Mouse (Mus musculus) heart, embryonic 14.5 days (tissue): Measurements from ENCODE around the gene Rac1. TPM values are rescaled to one million over a fixed set of nuclear protein-coding genes. Genes with fewer than 3 reads are reported as not detected.

Source experiments
- ATAC-seq: fragments of 200-750 bp; cut with Nextera tagmentation; 2 replicates; pipeline ENCODE4 v1.8.0; 2017; ENCODE audit warnings: low read depth, moderate TSS enrichment; ENCODE audit not compliant: insufficient number of reproducible peaks, insufficient read depth, low FRiP score
- H3K27ac ChIP-seq, 2 experiments: fragments of 200-500 bp in 1 of 2; fragments of 300-500 bp in 1 of 2; sonication (generic) in 1 of 2; replicated peaks in 1 of 2; 2 replicates each; pipeline ENCODE4 v1.5.1; 2012 to 2014; ENCODE audit warnings: low read depth in 2 of 2, low read length in 2 of 2, control low read depth in 1 of 2, mild to moderate bottlenecking in 1 of 2, mixed read lengths in 1 of 2; ENCODE audit not compliant: control insufficient read depth in 1 of 2, insufficient read depth in 1 of 2
- H3K27me3 ChIP-seq: fragments of 300-500 bp; sonication (generic); 2 replicates; pipeline ENCODE4 v1.6.1; 2014; ENCODE audit warnings: mild to moderate bottlenecking, low read length, control low read depth; ENCODE audit not compliant: control insufficient read depth, insufficient read depth
- H3K36me3 ChIP-seq: fragments of 300-500 bp; sonication (generic); 2 replicates; pipeline ENCODE4 v1.6.1; 2014; ENCODE audit warnings: mild to moderate bottlenecking, control low read depth, low read length, mixed read lengths; ENCODE audit not compliant: control insufficient read depth, insufficient read depth
- H3K4me1 ChIP-seq, 2 experiments: fragments of 200-500 bp in 1 of 2; fragments of 300-500 bp in 1 of 2; sonication (generic) in 1 of 2; 2 replicates each; pipeline ENCODE4 v1.6.1; 2012 to 2014; ENCODE audit warnings: low read length in 2 of 2, control low read depth in 1 of 2, mixed read lengths in 1 of 2; ENCODE audit not compliant: control insufficient read depth in 2 of 2, insufficient read depth in 2 of 2
- H3K4me2 ChIP-seq: fragments of 300-500 bp; sonication (generic); 2 replicates; pipeline ENCODE4 v1.6.1; 2014; ENCODE audit warnings: mild to moderate bottlenecking, low read length
- H3K4me3 ChIP-seq, 2 experiments: fragments of 200-500 bp in 1 of 2; fragments of 300-500 bp in 1 of 2; sonication (generic) in 1 of 2; 2 replicates each; pipeline ENCODE4 v1.5.1; 2012 to 2014; ENCODE audit warnings: low read length in 2 of 2, mild to moderate bottlenecking in 2 of 2, control low read depth in 1 of 2, low read depth in 1 of 2, moderate library complexity in 1 of 2; ENCODE audit not compliant: control insufficient read depth in 1 of 2, insufficient read depth in 1 of 2
- H3K9ac ChIP-seq: fragments of 300-500 bp; sonication (generic); 2 replicates; pipeline ENCODE4 v1.6.1; 2014; ENCODE audit warnings: mild to moderate bottlenecking, low read length
- H3K9me3 ChIP-seq: fragments of 300-500 bp; sonication (generic); 2 replicates; pipeline ENCODE4 v1.6.1; 2016; ENCODE audit warnings: low read length, control low read depth; ENCODE audit not compliant: control insufficient read depth
- WGBS: fragments of 180-500 bp; shearing (Covaris S2); extraction: QIAGEN DNeasy Blood & Tissue Kit; methylation state at CpG from one replicate; pipeline ENCODE4 v1.1.7; 2014; 5-methylcytosine and 5-hydroxymethylcytosine counted together
- polyA plus RNA-seq: library from polyadenylated mRNA; unstranded; fragments of >200 nt; fragmentation: Nextera tagmentation; extraction: Ambion mirVana; gene quantifications from 2 replicates; pipeline ENCODE4 v1.2.1, GENCODE M21; 2014

The Rac1 gene
- polyA plus RNA-seq, 1 experiment from 2014 or later: 407 TPM

GRCm38 (mm10) chr5:143525454-143526225 is 2.2 kb downstream of the Rac1 start:
- 46% methylated on average over 7 of the region's 7 CpGs for WGBS

GRCm38 (mm10) chr5:143522882-143523281 is 5.0 kb downstream of the Rac1 start:
- no peaks in the 10 kb centered on the region for H3K9me3 ChIP-seq
- no peak overlapping the region for H3K4me3 ChIP-seq
- 79% methylated on average over 3 of the region's 3 CpGs for WGBS
- ATAC-seq: no peak
- H3K9ac ChIP-seq: no peak overlapping the region
- no peaks in the 10 kb centered on the region for H3K27me3 ChIP-seq
- H3K4me1 ChIP-seq: peaks cover 32 to 62% of the 10 kb centered on the region in 2 experiments
- H3K27ac ChIP-seq: no peak overlapping the region
- no peak overlapping the region for H3K4me2 ChIP-seq
- 0 out of 2 replicates have a peak, but pooled peaks cover 6% of the 10 kb centered on the region for H3K36me3 ChIP-seq

More at GRCm38 (mm10) chr5:143525454-143526225, 2.2 kb downstream of the Rac1 start:
- 0 out of 2 replicates have a peak, but pooled peaks cover 3% of the 10 kb centered on the region for H3K36me3 ChIP-seq
- peak overlapping the region; percentile 88 for H3K4me2 ChIP-seq
- no peaks in the 10 kb centered on the region for H3K27me3 ChIP-seq
- peak overlapping the region; percentile 100 for H3K9ac ChIP-seq
- no peaks in the 10 kb centered on the region for H3K9me3 ChIP-seq
- peaks cover 15 to 39% of the 10 kb centered on the region in 2 experiments for H3K4me1 ChIP-seq
- H3K4me3 ChIP-seq: peak overlapping the region; percentile 73 to 87; a peak in 3 of 4 replicates
- no peak for ATAC-seq
- H3K27ac ChIP-seq: 0 out of 4 replicates have a peak overlapping the region, but pooled peaks of 1 of the 2 experiments have one; percentile 100

GRCm38 (mm10) chr5:143520415-143520814 is 7.4 kb downstream of the Rac1 start:
- no peak overlapping the region for H3K4me3 ChIP-seq
- no peaks in the 10 kb centered on the region for H3K9me3 ChIP-seq
- peaks cover 26% of the 10 kb centered on the region for H3K36me3 ChIP-seq
- ATAC-seq: no peak
- peaks cover 31 to 65% of the 10 kb centered on the region in 2 experiments for H3K4me1 ChIP-seq
- peak overlapping the region; percentile 44 for H3K4me2 ChIP-seq
- peak overlapping the region; percentile 34; the same call in 1 of the 2 replicates for H3K9ac ChIP-seq
- H3K27me3 ChIP-seq: no peaks in the 10 kb centered on the region
- WGBS: 44% methylated on average over 2 of the region's 2 CpGs
- H3K27ac ChIP-seq: peak overlapping the region; percentile 49 to 69

GRCm38 (mm10) chr5:143518045-143518591 is 9.7 kb downstream of the Rac1 start:
- H3K4me1 ChIP-seq: peaks cover 27 to 62% of the 10 kb centered on the region in 2 experiments
- H3K27me3 ChIP-seq: no peaks in the 10 kb centered on the region
- peaks cover 48% of the 10 kb centered on the region for H3K36me3 ChIP-seq
- no peaks in the 10 kb centered on the region for H3K9me3 ChIP-seq
- peak overlapping the region; percentile 9 for H3K9ac ChIP-seq
- H3K4me2 ChIP-seq: no peak overlapping the region
- H3K4me3 ChIP-seq: no peak overlapping the region
- WGBS: 41% methylated on average over 6 of the region's 6 CpGs
- H3K27ac ChIP-seq: peak overlapping the region; percentile 63 to 67; a peak in 3 of 4 replicates
- no peak for ATAC-seq

- 45% methylated on average over 6 of the region's 6 CpGs for WGBS
- ATAC-seq: no peak
- no peak overlapping the region for H3K27ac ChIP-seq
- no peak overlapping the region for H3K4me2 ChIP-seq
- peaks cover 29 to 62% of the 10 kb centered on the region in 2 experiments for H3K4me1 ChIP-seq
- H3K9ac ChIP-seq: no peak overlapping the region; the same call in 1 of the 2 replicates
- no peaks in the 10 kb centered on the region for H3K27me3 ChIP-seq
- peaks cover 53% of the 10 kb centered on the region for H3K36me3 ChIP-seq
- no peaks in the 10 kb centered on the region for H3K9me3 ChIP-seq
- H3K4me3 ChIP-seq: no peak overlapping the region
These were observed 10.4 kb downstream of the Rac1 start for GRCm38 (mm10) chr5:143517436-143517835.

GRCm38 (mm10) chr5:143517005-143517404 is 10.8 kb downstream of the Rac1 start:
- ATAC-seq: no peak
- Histone ChIP-seq H3K4me3 (no peak overlapping the region), H3K4me1 (peaks cover 31 to 62% of the 10 kb centered on the region in 2 experiments), H3K36me3 (peaks cover 58% of the 10 kb centered on the region), H3K27me3 (no peaks in the 10 kb centered on the region), H3K4me2 (no peak overlapping the region), H3K27ac (no peak overlapping the region), H3K9me3 (no peaks in the 10 kb centered on the region), H3K9ac (no peak overlapping the region)
- WGBS: 84% methylated on average over 11 of the region's 11 CpGs

GRCm38 (mm10) chr5:143514878-143515277 is 13.0 kb downstream of the Rac1 start:
- Histone ChIP-seq H3K4me1 (peaks cover 33 to 63% of the 10 kb centered on the region in 2 experiments), H3K4me3 (no peak overlapping the region), H3K9me3 (no peaks in the 10 kb centered on the region), H3K27ac (no peak overlapping the region), H3K27me3 (no peaks in the 10 kb centered on the region), H3K36me3 (peaks cover 65% of the 10 kb centered on the region), H3K4me2 (no peak overlapping the region), H3K9ac (no peak overlapping the region)
- 92% methylated on average over 5 of the region's 5 CpGs for WGBS
- no peak for ATAC-seq
